Mouse (Mus musculus): Measurements from ENCODE around the gene Pnpla1.
A peak's percentile ranks its signal among the peaks of the same experiment; 100 is the strongest.

Pnpla1 gene

GRCm38 (mm10) chr17:28885231-28885630, 27.0 kb downstream of the Pnpla1 start:
- no peak for DNase-seq (ENCODE audit: low read depth, low spot score)

- DNase-seq (ENCODE audit: low read depth, low spot score), result no peak
These were observed 28.1 kb downstream of the Pnpla1 start for GRCm38 (mm10) chr17:28886266-28886665.

- no peak for DNase-seq (ENCODE audit: low read depth, low spot score)
These were observed 36.0 kb downstream of the Pnpla1 start for GRCm38 (mm10) chr17:28894050-28894767.

GRCm38 (mm10) chr17:28895217-28895875, 37.1 kb downstream of the Pnpla1 start:
- DNase-seq (ENCODE audit: low read depth, low spot score), result no peak

- DNase-seq (ENCODE audit: low read depth, low spot score), result no peak
These were observed 38.0 kb downstream of the Pnpla1 start for GRCm38 (mm10) chr17:28896095-28896780.

- DNase-seq (ENCODE audit: low read depth, low spot score), result no peak
These were observed 39.6 kb downstream of the Pnpla1 start for GRCm38 (mm10) chr17:28897817-28898216.

- no peak for DNase-seq (ENCODE audit: low read depth, low spot score)
These were observed 40.0 kb downstream of the Pnpla1 start for GRCm38 (mm10) chr17:28898249-28898648.

- no peak for DNase-seq (ENCODE audit: low read depth, low spot score)
These were observed 41.2 kb downstream of the Pnpla1 start for GRCm38 (mm10) chr17:28899427-28899826.

GRCm38 (mm10) chr17:28901559-28901958, 43.3 kb downstream of the Pnpla1 start:
- no peak for DNase-seq (ENCODE audit: low read depth, low spot score)

- peak; percentile 58 for DNase-seq (ENCODE audit: low read depth, low spot score)
These were observed 46.5 kb downstream of the Pnpla1 start for GRCm38 (mm10) chr17:28904546-28905376.

- no peak for DNase-seq (ENCODE audit: low read depth, low spot score)
These were observed 47.2 kb downstream of the Pnpla1 start for GRCm38 (mm10) chr17:28905377-28905916.

GRCm38 (mm10) chr17:28907959-28908358, 49.7 kb downstream of the Pnpla1 start:
- DNase-seq (ENCODE audit: low read depth, low spot score), result no peak

- peak; percentile 67 for DNase-seq (ENCODE audit: low read depth, low spot score)
These were observed 51.2 kb downstream of the Pnpla1 start for GRCm38 (mm10) chr17:28909252-28909941.

GRCm38 (mm10) chr17:28910139-28910538, 51.9 kb downstream of the Pnpla1 start:
- no peak for DNase-seq (ENCODE audit: low read depth, low spot score)

- no peak for DNase-seq (ENCODE audit: low read depth, low spot score)
These were observed 55.0 kb downstream of the Pnpla1 start for GRCm38 (mm10) chr17:28913200-28913599.

GRCm38 (mm10) chr17:28913940-28914339, 55.7 kb downstream of the Pnpla1 start:
- no peak for DNase-seq (ENCODE audit: low read depth, low spot score)

GRCm38 (mm10) chr17:28915060-28915628, 56.9 kb downstream of the Pnpla1 start, which contains the start of gene 4930539E08Rik:
4930539E08Rik (minus strand) TSS chr17:28915324.
- no peak for DNase-seq (ENCODE audit: low read depth, low spot score)

GRCm38 (mm10) chr17:28916520-28916919, 58.3 kb downstream of the Pnpla1 start:
- no peak for DNase-seq (ENCODE audit: low read depth, low spot score)

- DNase-seq (ENCODE audit: low read depth, low spot score), result no peak
These were observed 62.9 kb downstream of the Pnpla1 start for GRCm38 (mm10) chr17:28921086-28921485.

GRCm38 (mm10) chr17:28922096-28922495, 63.9 kb downstream of the Pnpla1 start:
- no peak for DNase-seq (ENCODE audit: low read depth, low spot score)
